Mouse (Mus musculus) lung, postnatal 0 days (tissue): ENCODE results near the gene Qsox2. TPM values are rescaled to one million over a fixed set of nuclear protein-coding genes. Genes with fewer than 3 reads are reported as not detected.

Experiments used
- ATAC-seq: fragments of 200-750 bp; cut with Nextera tagmentation; 2 replicates; pipeline ENCODE4 v1.8.0; 2017; ENCODE audit warnings: moderate library complexity
- DNase-seq: peaks from one replicate; pipeline ENCODE4 v3.0.0-alpha.2; 2016; ENCODE audit warnings: low spot score
- H3K27ac ChIP-seq: fragments of 300-500 bp; sonication (generic); 2 replicates; pipeline ENCODE4 v1.5.1; 2014; ENCODE audit warnings: antibody characterized with exemption, mild to moderate bottlenecking, low read length, mixed read lengths
- H3K27me3 ChIP-seq: fragments of 300-500 bp; sonication (generic); replicated peaks from 2 replicates; pipeline ENCODE4 v1.6.1; 2014; ENCODE audit warnings: low read length, mixed read lengths; ENCODE audit not compliant: insufficient read depth
- H3K36me3 ChIP-seq: fragments of 300-500 bp; sonication (generic); 2 replicates; pipeline ENCODE4 v1.6.1; 2014; ENCODE audit warnings: low read length, mixed read lengths; ENCODE audit not compliant: insufficient read depth
- H3K4me1 ChIP-seq: fragments of 300-500 bp; sonication (generic); 2 replicates; pipeline ENCODE4 v1.6.1; 2014; ENCODE audit warnings: antibody characterized with exemption, low read depth, low read length, mixed read lengths; ENCODE audit not compliant: insufficient read depth
- H3K4me2 ChIP-seq: fragments of 300-500 bp; sonication (generic); replicated peaks from 2 replicates; pipeline ENCODE4 v1.6.1; 2014; ENCODE audit warnings: low read depth, mild to moderate bottlenecking, low read length, moderate library complexity, mixed read lengths
- H3K4me3 ChIP-seq: fragments of 300-500 bp; sonication (generic); 2 replicates; pipeline ENCODE4 v1.5.1; 2014; ENCODE audit warnings: low read depth, low read length
- H3K9ac ChIP-seq: fragments of 300-500 bp; sonication (generic); replicated peaks from 2 replicates; pipeline ENCODE4 v1.6.1; 2014; ENCODE audit warnings: low read depth, mild to moderate bottlenecking
- H3K9me3 ChIP-seq: fragments of 300-500 bp; sonication (generic); 2 replicates; pipeline ENCODE4 v1.6.1; 2016; ENCODE audit warnings: low read length, mixed read lengths
- CTCF ChIP-seq: IDR thresholded peaks from 2 replicates; pipeline ENCODE4 v1.5.1; 2016; ENCODE audit warnings: antibody characterized with exemption, mild to moderate bottlenecking
- EP300 ChIP-seq: IDR thresholded peaks from 2 replicates; pipeline ENCODE4 v1.6.1; 2016; ENCODE audit warnings: antibody characterized with exemption, mild to moderate bottlenecking, control low read depth
- WGBS: fragments of 180-500 bp; shearing (Covaris S2); extraction: QIAGEN DNeasy Blood & Tissue Kit; methylation state at CpG from one replicate; pipeline ENCODE4 v1.1.7; 2014; 5-methylcytosine and 5-hydroxymethylcytosine counted together
- polyA plus RNA-seq: library from polyadenylated mRNA; unstranded; fragments of >200 nt; fragmentation: Nextera tagmentation; extraction: Ambion mirVana; gene quantifications from 2 replicates; pipeline ENCODE4 v1.2.1, GENCODE M21; 2015

Gene Qsox2
- polyA plus RNA-seq, 1 experiment from 2014 or later = 11.3 TPM

- Histone ChIP-seq H3K27ac (no peak overlapping the region), H3K4me3 (no peak overlapping the region), H3K9me3 (no peaks in the 10 kb centered on the region), H3K4me2 (no peak overlapping the region; the same call in 1 of the 2 replicates), H3K36me3 (no peaks in the 10 kb centered on the region), H3K4me1 (no peaks in the 10 kb centered on the region), H3K9ac (no peak overlapping the region), H3K27me3 (peaks cover 46% of the 10 kb centered on the region)
- TF ChIP-seq EP300 = no peak
- peak; percentile 12; the same call in 1 of the 2 replicates for TF ChIP-seq CTCF
- 0% methylated on average over 10 of the region's 10 CpGs for WGBS
- DNase-seq (peak; percentile 46), ATAC-seq (peak; percentile 69)
Measured at GRCm38 (mm10) chr2:26198488-26198887, 38.8 kb downstream of the Qsox2 start.

DNA sequence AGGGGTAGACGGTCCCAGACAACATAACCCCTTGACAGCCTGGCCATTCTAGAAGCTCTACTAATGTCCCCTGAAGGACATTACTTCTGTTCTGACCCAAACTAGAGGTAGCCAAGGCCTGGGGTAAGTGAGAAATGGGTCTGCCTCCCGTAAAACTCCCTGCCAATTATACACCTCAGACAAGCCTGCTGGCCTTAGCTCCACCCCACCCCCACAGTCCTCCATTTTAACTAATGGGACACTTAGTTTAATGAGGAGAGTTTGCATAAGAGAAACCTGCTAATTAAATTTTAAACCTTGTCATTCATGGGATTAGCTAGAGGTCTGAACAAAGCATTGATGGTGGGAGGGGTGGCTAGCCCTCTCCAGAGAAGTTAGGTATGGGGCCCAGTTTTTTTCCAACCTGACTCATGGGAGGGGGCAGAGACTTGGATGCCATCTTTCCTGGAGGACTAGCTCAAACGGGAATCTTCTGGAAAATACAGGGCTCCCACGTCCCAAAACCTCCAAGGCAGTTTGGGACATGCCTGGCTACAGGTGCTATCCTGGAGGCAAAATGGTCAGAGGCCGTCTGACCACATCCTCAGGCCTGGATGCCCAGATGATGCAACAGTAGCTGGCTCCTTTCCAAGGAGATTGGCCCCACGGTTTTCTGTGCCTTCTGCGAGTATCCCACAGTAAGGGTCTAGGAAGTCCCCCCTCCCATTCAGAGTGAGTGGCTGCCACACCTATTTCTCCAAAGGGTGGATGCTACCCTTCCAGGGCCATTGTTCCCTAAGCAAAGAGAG, 42.6 kb downstream of the Qsox2 start:
- no peak overlapping the region for H3K9ac ChIP-seq
- H3K27ac ChIP-seq = no peak overlapping the region
- WGBS = 39% methylated on average over 7 of the region's 7 CpGs
- ATAC-seq (no peak), DNase-seq (no peak)
- H3K4me3 ChIP-seq = no peak overlapping the region
- H3K4me2 ChIP-seq = no peak overlapping the region
- 0 out of 2 replicates have a peak, but pooled peaks cover 10% of the 10 kb centered on the region for H3K27me3 ChIP-seq
- H3K9me3 ChIP-seq = no peaks in the 10 kb centered on the region
- no peaks in the 10 kb centered on the region for H3K36me3 ChIP-seq
- no peaks in the 10 kb centered on the region for H3K4me1 ChIP-seq
- TF ChIP-seq CTCF (no peak), EP300 (no peak)

DNA sequence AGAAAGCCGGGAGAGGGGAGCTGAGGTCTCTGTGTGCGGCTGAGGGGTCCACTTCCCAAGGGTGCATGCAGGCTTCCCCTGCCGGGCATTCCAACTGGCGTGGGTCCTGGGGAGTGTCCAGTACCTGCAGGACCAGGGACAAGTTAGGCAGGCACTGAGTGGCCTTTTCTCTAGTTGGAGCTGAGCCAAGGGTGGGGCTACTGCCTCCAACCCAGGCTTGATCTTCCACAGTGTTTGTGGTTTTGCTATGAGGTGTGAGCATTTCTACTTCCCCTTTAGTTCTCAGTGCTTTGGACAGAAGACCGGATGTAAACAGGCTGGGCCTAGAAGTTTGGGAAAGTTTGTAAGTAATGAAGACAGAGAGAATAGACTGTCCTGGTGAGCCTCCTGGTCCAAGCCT, 48.8 kb downstream of the Qsox2 start:
- DNase-seq = peak; percentile 62
- Histone ChIP-seq H3K4me2 (no peak overlapping the region), H3K4me3 (no peak overlapping the region), H3K4me1 (no peaks in the 10 kb centered on the region), H3K27ac (no peak overlapping the region), H3K9me3 (no peaks in the 10 kb centered on the region), H3K27me3 (0 out of 2 replicates have a peak, but pooled peaks cover 2% of the 10 kb centered on the region), H3K36me3 (no peaks in the 10 kb centered on the region), H3K9ac (no peak overlapping the region)
- peak; percentile 64 for ATAC-seq
- WGBS = 56% methylated on average over 5 of the region's 5 CpGs
- no peak for TF ChIP-seq CTCF
- TF ChIP-seq EP300 = no peak

- DNase-seq (no peak), ATAC-seq (no peak)
- Histone ChIP-seq H3K4me3 (no peak overlapping the region), H3K27ac (no peak overlapping the region), H3K4me1 (no peaks in the 10 kb centered on the region), H3K4me2 (no peak overlapping the region), H3K27me3 (0 out of 2 replicates have a peak, but pooled peaks cover 2% of the 10 kb centered on the region), H3K36me3 (no peaks in the 10 kb centered on the region), H3K9me3 (no peaks in the 10 kb centered on the region), H3K9ac (no peak overlapping the region)
- WGBS = 48% methylated on average over 3 of the region's 3 CpGs
- no peak for TF ChIP-seq EP300
- no peak for TF ChIP-seq CTCF
Measured at GRCm38 (mm10) chr2:26184352-26184751, 53.0 kb downstream of the Qsox2 start.

DNA sequence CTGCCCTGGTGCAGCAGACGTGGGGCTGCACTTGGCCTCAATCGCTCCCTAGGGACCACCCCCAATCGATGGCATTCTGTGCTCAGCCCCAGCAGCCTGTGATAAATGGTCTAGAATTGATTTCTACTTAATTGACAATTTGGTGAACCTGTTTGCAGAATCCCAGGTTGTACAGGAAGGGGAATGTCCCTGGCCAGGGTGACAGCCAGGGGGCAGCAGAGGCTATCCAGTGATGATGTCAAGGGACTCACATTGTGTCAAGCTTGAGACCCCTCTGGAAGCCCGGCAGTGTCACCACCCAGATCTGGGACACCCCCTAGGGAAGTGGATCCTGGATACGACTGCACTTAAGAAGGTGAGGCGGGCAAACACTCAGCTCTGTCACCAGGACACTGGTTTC, 54.7 kb downstream of the Qsox2 start:
- 19% methylated on average over 6 of the region's 6 CpGs for WGBS
- H3K36me3 ChIP-seq = no peaks in the 10 kb centered on the region
- H3K27me3 ChIP-seq = 0 out of 2 replicates have a peak, but pooled peaks cover 2% of the 10 kb centered on the region
- H3K4me2 ChIP-seq = no peak overlapping the region
- H3K4me3 ChIP-seq = no peak overlapping the region
- peak; percentile 16 for DNase-seq
- TF ChIP-seq EP300 = no peak
- TF ChIP-seq CTCF = peak; percentile 81
- no peaks in the 10 kb centered on the region for H3K9me3 ChIP-seq
- no peak overlapping the region for H3K9ac ChIP-seq
- no peak overlapping the region for H3K27ac ChIP-seq
- H3K4me1 ChIP-seq = no peaks in the 10 kb centered on the region
- no peak for ATAC-seq

DNA sequence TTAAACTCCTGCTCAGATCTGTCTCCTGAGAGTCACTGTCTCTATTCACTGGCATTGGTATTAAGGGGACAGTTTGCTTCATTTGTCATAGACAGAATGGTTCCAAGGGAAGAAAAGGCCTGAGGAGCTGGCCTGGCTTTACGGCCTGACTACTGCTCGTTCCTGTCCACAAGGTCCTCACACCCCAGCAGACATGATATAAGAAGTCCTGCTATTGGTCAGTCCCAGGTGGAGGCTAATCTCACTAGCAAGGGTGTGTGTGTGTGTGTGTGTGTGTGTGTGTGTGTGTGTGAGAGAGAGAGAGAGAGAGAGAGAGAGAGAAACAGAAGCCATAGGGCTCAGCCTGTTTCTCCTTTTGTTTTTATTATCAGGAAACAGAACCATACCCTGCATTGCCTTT, 60.1 kb downstream of the Qsox2 start:
- no peaks in the 10 kb centered on the region for H3K9me3 ChIP-seq
- TF ChIP-seq CTCF = no peak
- no peak for TF ChIP-seq EP300
- no peak overlapping the region for H3K4me3 ChIP-seq
- H3K36me3 ChIP-seq = no peaks in the 10 kb centered on the region
- H3K4me2 ChIP-seq = no peak overlapping the region
- no peak for ATAC-seq
- DNase-seq = no peak
- H3K27me3 ChIP-seq = no peaks in the 10 kb centered on the region
- H3K27ac ChIP-seq = no peak overlapping the region
- 30% methylated on average over 2 of the region's 2 CpGs for WGBS
- H3K9ac ChIP-seq = no peak overlapping the region
- H3K4me1 ChIP-seq = no peaks in the 10 kb centered on the region
